Mouse (Mus musculus) thymus, postnatal 4 days (tissue): ENCODE results near the gene Tsfm.
"Not testable (repeated sequence)": the region's sequence is repeated elsewhere in the genome, so short reads cannot be mapped to it uniquely, and the experiment has no call there.

ENCODE experiments used
- DNase-seq: peaks from one replicate; pipeline ENCODE4 v3.0.0; 2021

The Tsfm gene

GRCm38 (mm10) chr10:127063913-127064870, 33.6 kb upstream of the Tsfm start:
- no peak for DNase-seq

GRCm38 (mm10) chr10:127063239-127063872, 32.7 kb upstream of the Tsfm start, which contains the start of gene Cdk4:
Cdk4 (plus strand) TSS chr10:127063534.
- peak; percentile 96 for DNase-seq

- no peak for DNase-seq
Observed at GRCm38 (mm10) chr10:127062503-127062902, 31.9 kb upstream of the Tsfm start.

- not testable (repeated sequence) for DNase-seq
Observed at GRCm38 (mm10) chr10:127062101-127062500, 31.5 kb upstream of the Tsfm start.

GRCm38 (mm10) chr10:127061513-127061912, 30.9 kb upstream of the Tsfm start:
- DNase-seq = no peak

GRCm38 (mm10) chr10:127061085-127061484, 30.4 kb upstream of the Tsfm start:
- no peak for DNase-seq

- peak; percentile 84 for DNase-seq
Observed at GRCm38 (mm10) chr10:127059968-127060916, 29.6 kb upstream of the Tsfm start, which contains the start of gene March9. March9 (minus strand) TSS chr10:127060184.

- peak; percentile 62 for DNase-seq
Observed at GRCm38 (mm10) chr10:127059174-127059967, 28.7 kb upstream of the Tsfm start.

GRCm38 (mm10) chr10:127058708-127059107, 28.1 kb upstream of the Tsfm start:
- DNase-seq = no peak

- DNase-seq = peak; percentile 90
Observed at GRCm38 (mm10) chr10:127058161-127058560, 27.5 kb upstream of the Tsfm start.

- no peak for DNase-seq
Observed at GRCm38 (mm10) chr10:127056490-127056889, 25.9 kb upstream of the Tsfm start.

GRCm38 (mm10) chr10:127055406-127055805, 24.8 kb upstream of the Tsfm start:
- DNase-seq = no peak

- peak; percentile 50 for DNase-seq
Observed at GRCm38 (mm10) chr10:127054646-127055045, 24.0 kb upstream of the Tsfm start.

GRCm38 (mm10) chr10:127050119-127050474, 19.5 kb upstream of the Tsfm start:
- no peak for DNase-seq

- DNase-seq = peak; percentile 60
Observed at GRCm38 (mm10) chr10:127049395-127050118, 18.9 kb upstream of the Tsfm start.

GRCm38 (mm10) chr10:127048608-127049394, 18.2 kb upstream of the Tsfm start:
- no peak for DNase-seq

GRCm38 (mm10) chr10:127047954-127048353, 17.3 kb upstream of the Tsfm start, which contains the start of gene Cyp27b1:
Cyp27b1 (plus strand) TSS chr10:127048250.
- DNase-seq = no peak

GRCm38 (mm10) chr10:127043187-127043586, 12.5 kb upstream of the Tsfm start:
- no peak for DNase-seq

GRCm38 (mm10) chr10:127042468-127043115, 12.0 kb upstream of the Tsfm start:
- DNase-seq = no peak
